Mouse (Mus musculus) hematopoietic stem cell, adult 5-6 weeks (primary cell): ENCODE data around the gene Olfr397. TPM values are rescaled to one million over a fixed set of nuclear protein-coding genes. Genes with fewer than 3 reads are reported as not detected.

ENCODE experiments used
- ATAC-seq, 2 experiments: fragments of 125-278 bp in 1 of 2; replicated peaks in 1 of 2; 2 replicates each; pipeline ENCODE4 v1.8.0; 2016 to 2017; ENCODE audit warnings: inconsistent platforms in 2 of 2, mild to moderate bottlenecking in 2 of 2, moderate number of reproducible peaks in 2 of 2, low read depth in 1 of 2, moderate TSS enrichment in 1 of 2; ENCODE audit not compliant: low FRiP score in 2 of 2, poor library complexity in 2 of 2, severe bottlenecking in 2 of 2, insufficient read depth in 1 of 2, low TSS enrichment in 1 of 2
- total RNA-seq: library from RNA; stranded (forward); fragments of 172-1452, 232-1000 nt; gene quantifications from 2 replicates; pipeline ENCODE4 v1.2.3, GENCODE M21; 2017

The Olfr397 gene
- not detected in 2 replicates for total RNA-seq

DNA sequence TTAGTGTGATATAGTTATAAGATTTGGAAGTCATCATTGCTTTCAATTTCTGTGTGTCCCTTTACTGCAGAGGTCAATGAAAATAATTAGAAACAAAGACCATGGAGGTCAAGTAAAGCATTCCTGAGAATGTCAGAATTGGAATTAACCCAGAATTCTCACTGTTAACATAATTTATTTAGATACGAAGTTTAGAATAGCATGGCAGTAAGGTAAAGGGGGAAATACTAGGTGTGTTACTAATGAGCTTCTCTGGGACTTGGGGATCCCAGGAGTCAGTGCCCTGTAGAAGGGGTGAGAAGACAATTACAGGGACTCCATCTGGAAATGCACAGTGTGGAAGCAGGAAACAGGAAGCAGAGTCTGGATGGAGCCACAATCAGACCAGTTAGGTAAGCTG lies at the start of gene Olfr397:
Gene Olfr397 (plus strand): TSS at position 301 of the 400 bp plus-strand sequence.
- ATAC-seq, result no peak

- ATAC-seq, result no peak
These were observed 24.2 kb upstream of the Olfr397 start, which contains the start of gene Olfr23 for GRCm38 (mm10) chr11:73936377-73936776. TSS of gene Olfr23 (plus strand) at chr11:73936677.

DNA sequence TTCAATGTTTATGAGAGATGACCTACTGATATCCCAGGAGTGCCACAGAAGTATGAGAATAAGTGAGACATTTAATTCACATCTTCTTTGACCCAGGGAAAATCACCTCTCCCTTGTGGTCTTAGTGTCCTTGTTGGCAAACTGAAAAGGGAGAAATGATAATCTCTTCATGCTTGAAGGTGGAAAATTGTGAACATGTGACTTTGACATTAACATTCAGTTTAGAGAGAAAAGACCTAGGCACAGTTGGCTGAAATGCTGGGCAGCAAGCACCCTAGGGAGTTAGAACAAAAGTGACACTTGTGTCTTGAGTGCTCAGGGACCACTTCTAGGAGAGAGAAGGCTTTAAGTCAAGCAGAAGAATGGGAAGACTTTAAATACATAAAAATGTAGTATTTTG lies 29.7 kb downstream of the Olfr397 start, which contains the start of gene Olfr398:
Gene Olfr398 (minus strand): TSS at position 101 of the 400 bp plus-strand sequence.
- no peak for ATAC-seq

DNA sequence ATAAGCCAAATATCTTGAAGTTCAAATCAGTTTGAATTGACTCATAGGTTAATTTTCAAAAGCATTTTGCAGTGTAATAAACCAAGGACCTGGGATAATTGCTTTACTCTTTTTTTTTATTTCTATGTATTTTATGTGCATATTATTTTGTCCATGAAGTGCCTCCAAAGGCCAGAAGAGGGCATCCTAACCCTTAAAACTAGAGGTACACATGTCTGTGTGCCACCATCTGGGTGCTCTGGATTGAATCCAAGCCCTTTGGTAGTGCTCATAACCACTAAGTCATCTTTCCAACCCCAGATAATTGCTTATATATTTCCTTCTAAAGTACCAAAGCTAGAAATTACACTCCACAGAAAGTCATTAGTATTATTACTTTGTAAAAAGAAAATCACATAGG lies 32.5 kb downstream of the Olfr397 start:
- ATAC-seq, result no peak

Other genes starting within 250 kb of the Olfr397 start
- not detected in 2 replicates for gene Olfr389, start 180.1 kb upstream of the Olfr397 start, total RNA-seq
- gene Olfr390, start 177.9 kb upstream of the Olfr397 start, total RNA-seq, result not detected in 2 replicates
- not detected in 2 replicates for gene Olfr391-ps, start 157.8 kb upstream of the Olfr397 start, total RNA-seq
- gene Olfr392, start 143.8 kb upstream of the Olfr397 start, total RNA-seq, result not detected in 2 replicates
- not detected in 2 replicates for gene Olfr393, start 109.4 kb upstream of the Olfr397 start, total RNA-seq
- not detected in 2 replicates for gene Olfr394, start 70.0 kb upstream of the Olfr397 start, total RNA-seq
- gene Olfr395, start 51.5 kb upstream of the Olfr397 start, total RNA-seq, result not detected in 2 replicates
- gene Olfr23, start 24.1 kb upstream of the Olfr397 start, total RNA-seq, result not detected in 2 replicates
- not detected in 2 replicates for gene Olfr398, start 29.6 kb downstream of the Olfr397 start, total RNA-seq
- not detected in 2 replicates for gene Olfr139, start 95.7 kb downstream of the Olfr397 start, total RNA-seq
- gene Olfr399, start 95.8 kb downstream of the Olfr397 start, total RNA-seq, result not detected in 2 replicates
- not detected in 2 replicates for gene Zfp616, start 109.1 kb downstream of the Olfr397 start, total RNA-seq
- gene Olfr401, start 152.9 kb downstream of the Olfr397 start, total RNA-seq, result not detected in 2 replicates
- not detected in 2 replicates for gene Olfr402, start 192.7 kb downstream of the Olfr397 start, total RNA-seq
- gene Olfr403, start 225.4 kb downstream of the Olfr397 start, total RNA-seq, result not detected in 2 replicates